13 mouse cellular contexts compared by ENCODE assay signal in the genomic region with DNA sequence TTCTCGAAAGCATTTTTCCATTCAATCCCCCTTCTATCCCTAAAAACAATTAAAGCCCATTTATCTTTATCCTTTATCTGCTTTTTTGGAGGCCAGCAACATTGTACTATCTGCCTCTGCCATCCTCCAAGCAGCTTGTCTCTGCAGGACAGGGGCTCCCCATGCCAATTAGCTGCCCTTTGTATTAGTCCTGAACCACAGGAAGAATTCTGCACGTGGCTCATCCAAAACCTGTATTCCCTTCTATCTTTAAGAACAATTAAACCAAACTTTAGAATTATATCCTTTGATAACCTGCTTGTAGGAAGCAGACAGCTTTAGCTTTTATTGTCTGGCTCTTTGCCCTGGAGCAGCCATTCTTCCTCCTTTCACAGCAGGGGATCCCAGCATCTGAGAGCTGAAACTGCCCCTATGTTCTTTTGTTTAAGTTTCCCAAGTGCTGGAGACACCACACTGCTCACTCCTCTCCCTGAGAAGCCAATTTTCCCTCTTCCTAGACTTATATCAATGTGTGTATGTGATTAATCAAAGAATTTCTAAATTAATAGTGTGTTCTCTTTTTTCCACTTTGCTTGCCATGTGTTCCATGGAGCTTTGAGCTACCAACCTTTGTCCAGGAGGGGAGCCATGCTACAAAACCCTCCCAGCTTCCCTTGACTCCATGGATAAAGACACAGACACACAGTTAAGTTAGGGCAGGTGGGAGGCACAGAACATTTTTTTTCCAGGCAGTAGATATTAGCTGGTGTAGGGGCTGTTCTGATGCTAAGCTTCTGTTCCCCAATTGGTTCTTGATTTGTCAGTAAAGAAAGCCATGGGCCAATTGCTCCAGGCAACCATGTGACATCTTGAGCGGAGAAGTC.
A peak's percentile ranks its signal among the peaks of the same experiment; 100 is the strongest.
DNase-seq lines count a peak whose midpoint lies in the region; ATAC-seq lines count a peak whose summit lies in the region.
"Had no signal": no experiment of that assay in that cellular context is flagged by ENCODE, and none has a peak within 500 bp of the region (broad histone marks: within the 10 kb centered on the region; RNA-seq: fewer than 3 reads in every experiment).

No protein-coding gene starts in this region.

- H3K36me3 ChIP-seq in neural tube, embryonic 11.5 days (ENCODE audit: control insufficient read depth, insufficient read depth, low read length), result no peaks in the 10 kb centered on the region
- no peaks in the 10 kb centered on the region for H3K36me3 ChIP-seq in neural tube, embryonic 15.5 days
- no peaks in the 10 kb centered on the region for H3K36me3 ChIP-seq in limb, embryonic 10.5 days
- H3K36me3 ChIP-seq: limb, embryonic 13.5 days had no signal

- H3K4me2 ChIP-seq in neural tube, embryonic 11.5 days (ENCODE audit: low read depth), result no peak overlapping the region
- H3K4me2 ChIP-seq in neural tube, embryonic 15.5 days, result no peak overlapping the region
- H3K4me2 ChIP-seq: limb, embryonic 13.5 days had no signal

- no peaks in the 10 kb centered on the region for H3K27me3 ChIP-seq in neural tube, embryonic 11.5 days (ENCODE audit: control insufficient read depth, insufficient read depth, low read length)
- H3K27me3 ChIP-seq in neural tube, embryonic 15.5 days (replicated peaks), result no peaks in the 10 kb centered on the region
- no peaks in the 10 kb centered on the region for H3K27me3 ChIP-seq in limb, embryonic 10.5 days (ENCODE audit: low read depth, poor library complexity, severe bottlenecking)
- H3K27me3 ChIP-seq: CH12.LX; limb, embryonic 13.5 days had no signal

- no peaks in the 10 kb centered on the region for H3K4me1 ChIP-seq in neural tube, embryonic 11.5 days (ENCODE audit: control insufficient read depth, insufficient read depth, low read length)
- H3K4me1 ChIP-seq in neural tube, embryonic 15.5 days, result no peaks in the 10 kb centered on the region
- H3K4me1 ChIP-seq in limb, embryonic 10.5 days, result peaks cover 8% of the 10 kb centered on the region

- peak; percentile 19 for DNase-seq in neural tube, embryonic 11.5 days (ENCODE audit: low spot score)
- peak; percentile 38 to 52 for DNase-seq in cerebellum, postnatal 14 days
- no peak for DNase-seq in limb, embryonic 10.5 days (ENCODE audit: low spot score)
- DNase-seq in adipocyte (ENCODE audit: low spot score), result no peak
- DNase-seq in thymus, postnatal 10 days (ENCODE audit: low spot score in 2 of 2), result no peak
- DNase-seq: heart, adult 2 months; kidney, adult 9 months; lung, adult 18-20 months had no signal

- ATAC-seq in neural tube, embryonic 11.5 days (ENCODE audit: insufficient read depth, low FRiP score, low TSS enrichment), result peak; percentile 26; the same call in 1 of the 2 replicates
- no peak for ATAC-seq in neural tube, embryonic 15.5 days (ENCODE audit: low FRiP score)
- no peak for ATAC-seq in frontal cortex, adult (ENCODE audit: low TSS enrichment)
- ATAC-seq: activated CD4-positive, CD25-positive, alpha-beta regulatory T cell, adult 4 months had no signal

- 41% methylated on average over 3 of the region's 3 CpGs for WGBS in neural tube, embryonic 11.5 days
- 29% methylated on average over 3 of the region's 3 CpGs for WGBS in neural tube, embryonic 15.5 days
- WGBS in limb, embryonic 10.5 days, result 62% methylated on average over 3 of the region's 3 CpGs

- no peak overlapping the region for H3K4me3 ChIP-seq in neural tube, embryonic 11.5 days (ENCODE audit: low read depth, low read length)
- no peak overlapping the region for H3K4me3 ChIP-seq in neural tube, embryonic 15.5 days (replicated peaks)
- no peak overlapping the region for H3K4me3 ChIP-seq in limb, embryonic 10.5 days
- H3K4me3 ChIP-seq: heart, adult 2 months; limb, embryonic 13.5 days had no signal

- no peak overlapping the region for H3K9ac ChIP-seq in neural tube, embryonic 11.5 days (ENCODE audit: low read length)
- no peak overlapping the region for H3K9ac ChIP-seq in neural tube, embryonic 15.5 days (replicated peaks)
- H3K9ac ChIP-seq: limb, embryonic 13.5 days had no signal

- H3K27ac ChIP-seq in neural tube, embryonic 11.5 days (ENCODE audit: low read depth, low read length), result no peak overlapping the region
- H3K27ac ChIP-seq in neural tube, embryonic 15.5 days (replicated peaks), result no peak overlapping the region
- peak overlapping the region; percentile 42; the same call in 1 of the 2 replicates for H3K27ac ChIP-seq in limb, embryonic 10.5 days
- H3K27ac ChIP-seq: heart, adult 2 months; limb, embryonic 13.5 days had no signal

- no peaks in the 10 kb centered on the region for H3K9me3 ChIP-seq in neural tube, embryonic 11.5 days (ENCODE audit: control insufficient read depth, low read length)
- no peaks in the 10 kb centered on the region for H3K9me3 ChIP-seq in neural tube, embryonic 15.5 days (replicated peaks)
- no peaks in the 10 kb centered on the region for H3K9me3 ChIP-seq in limb, embryonic 10.5 days (replicated peaks)
- H3K9me3 ChIP-seq: limb, embryonic 13.5 days had no signal

Comparison
In these comparisons a context has a peak if more than half of its experiments do, and no peak if none do; other contexts are left out.
1. DNase-seq: peak in neural tube, embryonic 11.5 days (single experiment) and cerebellum, postnatal 14 days (2 of 2); none in limb, embryonic 10.5 days (single experiment), adipocyte (single experiment) and thymus, postnatal 10 days (0 of 2).